Mouse (Mus musculus): ENCODE results near the gene Ddx17. TPM values are rescaled to one million over a fixed set of nuclear protein-coding genes. Genes with fewer than 3 reads are reported as not detected.

Ddx17 gene
- 88.5 and 102 TPM in 2 replicates for total RNA-seq (2014; rRNA removed)
- 75.3 and 105 TPM in 2 replicates for polyA plus RNA-seq (2012; rRNA removed)

DNA sequence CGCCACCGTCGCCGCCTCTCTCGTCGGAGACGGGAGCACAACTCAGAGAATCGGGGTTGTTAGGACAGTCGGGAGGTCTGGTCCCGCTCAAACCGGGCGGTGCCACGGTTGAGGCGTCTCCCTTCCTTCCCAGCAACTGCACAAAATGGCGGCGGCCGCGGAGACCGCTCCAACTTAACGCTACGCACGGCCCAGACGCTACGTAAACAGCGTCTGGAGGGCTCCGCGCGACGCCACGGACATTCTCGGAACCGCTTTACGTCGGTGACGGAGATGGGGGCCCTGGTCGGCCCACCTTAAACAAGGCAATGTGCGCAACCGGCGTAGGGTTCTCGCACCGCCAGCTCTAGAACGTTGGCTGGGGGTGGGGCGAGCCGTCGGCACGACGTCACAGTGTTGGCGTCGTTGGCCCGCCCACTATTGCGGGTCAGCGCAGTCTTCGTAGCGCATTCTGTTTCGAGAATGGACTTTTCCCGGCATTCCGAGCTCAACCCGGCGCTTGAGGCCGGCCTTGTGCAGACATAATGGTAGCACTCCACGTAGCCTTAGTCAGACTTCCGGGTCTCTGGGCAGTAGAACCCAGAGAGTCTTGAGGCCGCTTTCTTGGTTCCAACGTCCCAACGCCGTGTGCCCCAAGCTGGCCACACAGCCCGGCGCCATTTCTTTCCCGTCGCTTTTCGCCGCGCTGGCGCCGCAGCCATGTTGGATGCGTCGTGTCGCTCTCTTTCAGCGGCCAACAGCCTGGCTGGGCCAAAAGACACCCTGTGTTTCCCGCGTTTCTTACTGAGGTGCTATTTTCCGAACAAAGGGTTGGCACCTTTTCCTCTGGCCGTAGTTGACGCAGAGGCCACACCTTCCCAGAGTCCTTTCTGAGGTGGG, at the start of gene Ddx17:
Gene Ddx17 (minus strand): TSS at position 332 of the 879 bp plus-strand sequence.
- WGBS: 2% methylated on average over 84 of the region's 84 CpGs
- H3K4me3 ChIP-seq (ENCODE audit: insufficient read depth, low read depth, low read length): peak within 1 kb of the TSS; percentile 83
- 0 out of 2 replicates have a peak, but pooled peaks cover 2% of the 10 kb centered on the region for H3K27me3 ChIP-seq (ENCODE audit: control insufficient read depth, insufficient read depth, low read length)
- peaks cover 3% of the 10 kb centered on the region; the same call in 1 of the 2 replicates for H3K79me2 ChIP-seq (ENCODE audit: control insufficient read depth, insufficient read depth, low read length)
- no peak for TF ChIP-seq CTCF (IDR thresholded peaks at IDR 0.05; ENCODE audit: low read depth, low read length)
- peak; percentile 89 for TF ChIP-seq POLR2A (IDR thresholded peaks at IDR 0.05; ENCODE audit: extremely low read depth, insufficient read depth, low read length)
- peaks cover 21% of the 10 kb centered on the region for H3K36me3 ChIP-seq (ENCODE audit: control insufficient read depth, insufficient read depth, low read length)
- peak; percentile 88 for DNase-seq (ENCODE audit: extremely low read depth, low read depth, low spot score)
- H3K4me1 ChIP-seq (ENCODE audit: control insufficient read depth, insufficient read depth, low read length): peaks cover 4% of the 10 kb centered on the region; the same call in 1 of the 2 replicates
- peak within 1 kb of the TSS; percentile 94 for H3K9ac ChIP-seq (ENCODE audit: low read depth, low read length)
- peak within 1 kb of the TSS; percentile 89 for H3K27ac ChIP-seq (replicated peaks; ENCODE audit: insufficient read depth, low read depth, low read length)

DNA sequence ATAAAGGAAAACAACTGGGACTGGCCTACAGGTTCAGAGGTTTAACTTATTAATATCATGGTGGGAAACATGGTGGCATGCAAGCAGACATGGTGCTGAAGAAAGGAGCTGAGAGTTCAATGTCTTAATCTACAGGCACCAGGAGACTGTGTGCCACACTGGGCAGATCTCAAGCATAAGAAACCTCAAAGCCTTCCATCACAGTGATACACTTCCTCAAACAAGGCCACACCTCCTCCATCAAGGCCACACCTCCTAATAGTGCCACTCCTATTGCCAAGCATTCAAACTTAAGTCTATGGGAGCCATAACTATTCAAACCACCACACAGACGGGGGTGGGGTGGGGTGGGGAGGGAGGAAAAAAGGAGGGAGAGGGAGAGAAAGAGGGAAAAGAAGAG, 35.0 kb upstream of the Ddx17 start:
- Histone ChIP-seq H3K4me1 (ENCODE audit: control insufficient read depth, insufficient read depth, low read length) (no peaks in the 10 kb centered on the region), H3K4me3 (ENCODE audit: insufficient read depth, low read depth, low read length) (no peak overlapping the region), H3K27ac (replicated peaks; ENCODE audit: insufficient read depth, low read depth, low read length) (no peak overlapping the region), H3K79me2 (ENCODE audit: control insufficient read depth, insufficient read depth, low read length) (no peaks in the 10 kb centered on the region), H3K27me3 (ENCODE audit: control insufficient read depth, insufficient read depth, low read length) (no peaks in the 10 kb centered on the region), H3K9ac (ENCODE audit: low read depth, low read length) (no peak overlapping the region), H3K36me3 (ENCODE audit: control insufficient read depth, insufficient read depth, low read length) (no peaks in the 10 kb centered on the region)
- TF ChIP-seq POLR2A (IDR thresholded peaks at IDR 0.05; ENCODE audit: extremely low read depth, insufficient read depth, low read length) (no peak), CTCF (IDR thresholded peaks at IDR 0.05; ENCODE audit: low read depth, low read length) (no peak)
- WGBS: 60% methylated on average over 1 of the region's 1 CpGs
- no peak for DNase-seq (ENCODE audit: extremely low read depth, low read depth, low spot score)

DNA sequence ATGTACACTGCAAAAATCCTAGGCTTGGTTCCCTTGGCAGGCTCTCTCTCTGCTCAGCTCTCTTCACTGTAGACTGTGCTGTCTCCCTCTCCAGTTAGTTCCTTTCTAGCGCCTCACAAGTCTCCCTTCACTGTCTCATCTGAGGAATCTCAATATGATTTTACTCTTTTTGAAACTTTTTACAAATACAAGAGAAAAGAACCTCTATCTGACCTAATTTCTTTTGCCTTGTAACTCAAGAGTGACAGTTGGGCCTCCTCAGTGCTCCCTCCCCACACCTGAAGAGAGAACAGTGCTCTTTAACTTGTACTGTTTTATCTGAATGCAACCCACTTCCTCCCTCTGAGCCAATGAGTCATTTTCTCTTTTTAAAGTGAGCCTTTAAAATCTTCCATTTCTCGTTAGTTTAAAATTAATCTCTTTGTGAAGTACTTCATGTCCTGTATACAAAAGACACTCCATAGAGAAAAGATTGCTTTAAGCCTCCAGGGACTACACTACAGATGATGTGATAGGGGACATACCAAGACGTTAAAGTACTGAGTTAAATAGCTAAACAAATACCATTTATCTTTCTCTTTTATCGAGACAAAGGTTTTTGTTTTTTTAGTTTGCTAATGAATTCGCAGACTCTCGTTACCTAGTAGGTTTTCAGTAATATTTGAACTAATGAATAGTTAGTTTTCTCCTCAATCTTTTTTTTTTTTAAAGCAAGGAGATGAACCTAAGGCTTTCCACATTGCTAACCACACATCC, 31.3 kb upstream of the Ddx17 start:
- DNase-seq (ENCODE audit: extremely low read depth, low read depth, low spot score): no peak
- Histone ChIP-seq H3K4me1 (ENCODE audit: control insufficient read depth, insufficient read depth, low read length) (no peaks in the 10 kb centered on the region), H3K9ac (ENCODE audit: low read depth, low read length) (no peak overlapping the region), H3K27ac (replicated peaks; ENCODE audit: insufficient read depth, low read depth, low read length) (no peak overlapping the region), H3K79me2 (ENCODE audit: control insufficient read depth, insufficient read depth, low read length) (no peaks in the 10 kb centered on the region), H3K36me3 (ENCODE audit: control insufficient read depth, insufficient read depth, low read length) (no peaks in the 10 kb centered on the region), H3K4me3 (ENCODE audit: insufficient read depth, low read depth, low read length) (no peak overlapping the region), H3K27me3 (ENCODE audit: control insufficient read depth, insufficient read depth, low read length) (no peaks in the 10 kb centered on the region)
- 63% methylated on average over 6 of the region's 6 CpGs for WGBS
- TF ChIP-seq POLR2A (IDR thresholded peaks at IDR 0.05; ENCODE audit: extremely low read depth, insufficient read depth, low read length) (no peak), CTCF (IDR thresholded peaks at IDR 0.05; ENCODE audit: low read depth, low read length) (no peak)

DNA sequence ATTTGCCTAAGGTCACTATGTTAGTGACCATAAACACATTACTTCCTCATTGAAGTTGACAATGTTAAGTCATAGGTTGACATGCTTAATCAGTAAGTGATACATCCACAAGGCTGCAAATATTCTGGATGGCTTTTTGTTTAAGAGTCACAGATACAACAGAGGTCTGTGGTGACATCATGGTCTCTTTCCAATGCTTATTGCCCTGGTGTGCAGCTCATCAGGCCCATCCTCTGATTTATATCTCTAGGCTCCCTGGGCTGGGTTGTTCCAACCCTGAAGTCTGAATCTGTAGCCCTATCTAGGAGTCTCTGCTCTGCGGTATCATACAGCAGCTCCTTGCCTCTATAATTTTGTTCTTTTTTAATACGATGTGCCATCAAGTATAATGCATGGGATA, 30.4 kb upstream of the Ddx17 start:
- 97% methylated on average over 2 of the region's 2 CpGs for WGBS
- no peaks in the 10 kb centered on the region for H3K27me3 ChIP-seq (ENCODE audit: control insufficient read depth, insufficient read depth, low read length)
- TF ChIP-seq CTCF (IDR thresholded peaks at IDR 0.05; ENCODE audit: low read depth, low read length) (no peak), POLR2A (IDR thresholded peaks at IDR 0.05; ENCODE audit: extremely low read depth, insufficient read depth, low read length) (no peak)
- no peaks in the 10 kb centered on the region for H3K4me1 ChIP-seq (ENCODE audit: control insufficient read depth, insufficient read depth, low read length)
- no peak overlapping the region for H3K27ac ChIP-seq (replicated peaks; ENCODE audit: insufficient read depth, low read depth, low read length)
- no peaks in the 10 kb centered on the region for H3K79me2 ChIP-seq (ENCODE audit: control insufficient read depth, insufficient read depth, low read length)
- H3K36me3 ChIP-seq (ENCODE audit: control insufficient read depth, insufficient read depth, low read length): no peaks in the 10 kb centered on the region
- no peak for DNase-seq (ENCODE audit: extremely low read depth, low read depth, low spot score)
- no peak overlapping the region for H3K9ac ChIP-seq (ENCODE audit: low read depth, low read length)
- no peak overlapping the region for H3K4me3 ChIP-seq (ENCODE audit: insufficient read depth, low read depth, low read length)

DNA sequence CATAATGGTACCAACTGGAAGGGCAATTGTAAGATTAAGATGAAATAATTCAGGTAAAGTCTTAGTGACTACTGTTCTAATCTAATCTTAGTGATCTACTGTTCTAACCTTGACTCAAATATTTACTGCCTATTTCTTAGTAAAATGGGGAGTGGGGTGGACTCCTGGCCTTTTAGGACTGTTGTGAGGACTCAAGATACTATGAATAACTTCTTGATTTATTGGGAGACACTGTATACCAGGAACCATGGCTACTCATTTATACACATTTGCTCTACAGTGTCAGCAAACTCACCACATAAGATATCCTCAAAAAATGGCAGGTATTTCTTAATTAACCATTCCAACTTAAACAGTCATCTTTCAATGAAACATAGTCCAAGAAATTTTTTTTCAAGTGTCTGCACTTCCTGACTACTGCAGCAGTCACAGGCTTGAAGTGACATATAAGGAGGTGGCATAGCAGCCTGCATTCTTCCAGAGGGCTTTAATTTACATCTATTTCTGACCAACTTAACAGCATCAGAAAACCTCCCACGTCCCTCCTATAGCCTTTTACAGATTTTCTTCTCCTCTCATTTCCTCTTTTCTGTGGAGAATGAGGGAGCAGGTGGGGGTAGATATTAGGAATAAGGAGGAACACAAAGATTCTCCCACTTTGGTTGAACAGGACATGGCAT, 29.1 kb upstream of the Ddx17 start:
- 55% methylated on average over 1 of the region's 1 CpGs for WGBS
- Histone ChIP-seq H3K4me3 (ENCODE audit: insufficient read depth, low read depth, low read length) (no peak overlapping the region), H3K27ac (replicated peaks; ENCODE audit: insufficient read depth, low read depth, low read length) (no peak overlapping the region), H3K79me2 (ENCODE audit: control insufficient read depth, insufficient read depth, low read length) (no peaks in the 10 kb centered on the region), H3K36me3 (ENCODE audit: control insufficient read depth, insufficient read depth, low read length) (no peaks in the 10 kb centered on the region), H3K9ac (ENCODE audit: low read depth, low read length) (no peak overlapping the region), H3K27me3 (ENCODE audit: control insufficient read depth, insufficient read depth, low read length) (no peaks in the 10 kb centered on the region), H3K4me1 (ENCODE audit: control insufficient read depth, insufficient read depth, low read length) (no peaks in the 10 kb centered on the region)
- DNase-seq (ENCODE audit: extremely low read depth, low read depth, low spot score): no peak
- no peak for TF ChIP-seq CTCF (IDR thresholded peaks at IDR 0.05; ENCODE audit: low read depth, low read length)
- TF ChIP-seq POLR2A (IDR thresholded peaks at IDR 0.05; ENCODE audit: extremely low read depth, insufficient read depth, low read length): no peak

All from liver, adult 2 months (tissue).